Mouse (Mus musculus) testis, adult 2 months (tissue): ENCODE measurements around the gene Susd1.

Source experiments
- CTCF ChIP-seq: fragments of 200-500 bp; IDR thresholded peaks from 2 replicates; pipeline ENCODE4 v1.5.1; 2012; ENCODE audit warnings: low read depth, mild to moderate bottlenecking, inconsistent platforms, low read length, moderate library complexity; ENCODE audit not compliant: control insufficient read depth, insufficient read depth, insufficient replicate concordance
- POLR2A ChIP-seq: fragments of 200-500 bp; IDR thresholded peaks from 2 replicates; pipeline ENCODE4 v1.6.1; 2012; ENCODE audit warnings: low read depth, mild to moderate bottlenecking, inconsistent platforms, low read length, moderate library complexity; ENCODE audit not compliant: control insufficient read depth

DNA sequence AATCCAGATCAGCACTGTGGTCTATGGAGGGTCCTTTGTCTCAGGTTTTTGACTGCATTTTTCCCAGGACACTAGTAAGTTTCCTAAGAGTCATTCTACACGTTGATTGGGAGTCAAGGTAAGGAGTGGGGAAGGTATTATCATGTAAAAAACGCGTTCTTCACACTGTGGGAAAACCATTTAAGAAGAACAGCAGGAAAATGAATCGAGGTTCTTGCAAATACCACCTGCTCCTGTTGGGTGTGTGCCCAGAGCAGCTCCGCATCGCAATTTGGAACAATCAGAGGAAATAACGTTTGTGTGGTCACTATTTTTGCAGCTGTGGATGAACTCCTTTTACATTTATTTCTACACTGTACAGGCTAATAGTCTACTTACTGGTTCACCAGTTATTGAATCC lies 125.5 kb downstream of the Susd1 start:
- TF ChIP-seq CTCF (no peak), POLR2A (no peak)
